Mouse (Mus musculus): Measurements from ENCODE around the gene Eif4g3. TPM values are rescaled to one million over a fixed set of nuclear protein-coding genes. Genes with fewer than 3 reads are reported as not detected.
A peak's percentile ranks its signal among the peaks of the same experiment; 100 is the strongest.

Eif4g3 gene
- polyA plus RNA-seq, 1 experiment = 149 TPM

- DNase-seq (ENCODE audit: extremely low spot score in 1 of 2, low spot score in 1 of 2) = no peak
These were observed 222.9 kb downstream of the Eif4g3 start for GRCm38 (mm10) chr4:138215671-138216199.

DNA sequence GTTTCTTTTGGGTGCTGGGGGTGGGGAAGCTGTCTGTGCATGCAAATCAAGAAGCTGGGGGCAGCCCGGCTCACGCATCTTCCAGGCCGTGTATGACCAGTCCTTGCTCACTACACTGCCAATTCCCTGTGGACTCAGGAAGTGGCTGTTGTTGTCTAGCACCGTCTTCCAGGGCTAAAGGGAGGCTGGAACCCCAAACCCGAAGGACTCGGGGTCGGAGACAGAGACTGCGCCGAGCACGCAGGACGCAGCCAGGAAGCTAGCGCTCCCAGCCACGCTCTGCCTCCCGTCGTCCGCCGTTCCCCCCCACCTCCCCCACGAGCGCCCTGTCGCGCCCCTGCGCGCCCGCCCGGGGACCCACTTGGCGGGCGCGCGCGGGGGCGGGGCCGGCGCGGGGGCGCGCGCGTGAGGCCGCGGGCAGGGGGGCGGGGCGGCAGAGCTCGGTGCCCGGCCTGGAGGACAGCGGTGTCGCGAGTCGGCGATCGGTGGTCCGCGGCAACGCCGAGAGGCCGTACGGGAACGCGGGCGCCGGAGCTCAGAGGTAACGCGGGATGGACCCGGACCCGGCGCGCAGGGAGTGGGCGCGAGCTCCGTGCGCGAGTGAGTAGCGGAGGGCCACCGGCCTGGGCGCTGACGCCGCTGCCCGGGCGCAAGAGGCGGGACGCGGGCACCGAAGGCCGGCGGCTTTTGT lies 223.5 kb downstream of the Eif4g3 start, which contains the start of gene Hp1bp3:
Hp1bp3 (plus strand) TSS at position 97 of the 691 bp plus-strand sequence.
- peak in 1 of 2 experiments; percentile 74 for DNase-seq (ENCODE audit: extremely low spot score in 1 of 2, low spot score in 1 of 2)

- DNase-seq (ENCODE audit: extremely low spot score in 1 of 2, low spot score in 1 of 2) = peak; percentile 97 to 98
These were observed 224.1 kb downstream of the Eif4g3 start for GRCm38 (mm10) chr4:138216891-138217392.

- peak in 1 of 2 experiments; percentile 36 for DNase-seq (ENCODE audit: extremely low spot score in 1 of 2, low spot score in 1 of 2)
These were observed 224.6 kb downstream of the Eif4g3 start for GRCm38 (mm10) chr4:138217441-138217840.

DNA sequence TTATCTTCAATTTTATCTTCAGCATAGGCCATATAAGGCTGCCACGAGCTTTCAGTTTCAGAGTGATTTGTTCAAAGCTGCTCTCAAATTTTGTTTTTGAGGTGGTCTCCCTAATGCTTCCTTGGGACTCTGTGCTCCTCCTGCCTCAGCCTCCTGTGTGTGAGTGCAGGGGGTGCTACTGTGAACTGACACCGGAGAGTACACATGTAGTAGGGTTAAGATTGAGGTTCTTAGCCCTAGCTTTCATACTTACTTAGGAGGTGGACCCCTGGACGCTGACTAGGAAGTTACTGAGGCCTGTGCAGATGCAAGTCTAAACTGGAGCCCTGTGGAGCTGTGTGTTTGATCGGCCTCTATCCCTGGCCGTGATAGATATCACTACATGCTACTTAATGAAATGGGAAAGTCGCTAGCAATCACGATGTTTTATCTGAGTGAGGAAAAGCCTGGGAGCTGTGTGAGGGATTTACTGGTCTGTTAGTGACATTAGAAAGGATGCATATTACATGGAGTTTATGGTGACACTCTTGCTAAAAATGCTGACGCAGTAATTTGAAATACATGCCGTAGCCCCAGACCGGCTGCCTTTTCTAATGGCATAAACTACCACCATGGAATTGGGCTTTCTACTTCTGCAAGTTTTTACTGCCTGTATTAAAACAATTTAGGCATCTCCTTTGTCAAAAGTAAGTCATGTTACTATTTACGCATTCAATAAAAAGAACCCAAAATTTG lies 225.3 kb downstream of the Eif4g3 start:
- no peak for DNase-seq (ENCODE audit: extremely low spot score in 1 of 2, low spot score in 1 of 2)

DNA sequence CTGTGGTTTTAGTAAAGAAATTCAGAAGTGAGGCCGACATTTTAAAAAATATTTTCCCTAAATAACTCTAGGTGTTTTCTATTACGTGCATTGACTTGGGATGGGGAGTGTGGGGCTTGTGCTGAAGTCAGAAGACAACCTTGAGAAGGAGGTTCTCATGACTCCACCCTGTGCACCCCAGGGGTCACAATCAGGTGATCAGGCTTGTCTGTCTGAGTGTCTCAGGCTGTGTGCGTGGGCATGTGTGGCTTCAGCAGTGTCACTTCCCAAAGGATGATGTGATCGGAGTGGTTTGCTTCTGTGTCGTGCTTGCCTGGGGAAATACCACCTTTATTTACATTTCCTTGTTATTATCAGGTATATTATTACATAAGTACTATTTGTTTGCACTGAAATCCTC lies 226.5 kb downstream of the Eif4g3 start:
- no peak for DNase-seq (ENCODE audit: extremely low spot score in 1 of 2, low spot score in 1 of 2)

DNA sequence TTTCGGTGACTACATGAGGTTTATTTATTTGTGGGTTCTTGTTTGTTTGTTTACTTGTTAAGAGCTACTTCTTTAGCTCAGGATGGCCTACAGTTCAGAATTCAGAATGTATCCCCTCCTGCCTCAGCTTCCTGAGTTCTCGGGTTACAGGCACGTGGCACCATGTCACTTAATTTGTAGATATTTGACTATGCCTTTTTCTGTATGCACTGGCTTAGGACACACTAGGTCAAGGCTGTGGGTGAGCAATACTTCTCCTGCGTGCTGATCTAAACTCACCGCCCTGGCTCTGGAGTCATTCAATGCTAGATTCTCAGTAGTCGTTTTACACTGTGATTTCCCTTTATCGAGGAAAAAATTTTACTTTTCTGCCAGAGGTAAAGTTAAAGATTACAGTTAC lies 227.9 kb downstream of the Eif4g3 start:
- no peak for DNase-seq (ENCODE audit: extremely low spot score in 1 of 2, low spot score in 1 of 2)

DNA sequence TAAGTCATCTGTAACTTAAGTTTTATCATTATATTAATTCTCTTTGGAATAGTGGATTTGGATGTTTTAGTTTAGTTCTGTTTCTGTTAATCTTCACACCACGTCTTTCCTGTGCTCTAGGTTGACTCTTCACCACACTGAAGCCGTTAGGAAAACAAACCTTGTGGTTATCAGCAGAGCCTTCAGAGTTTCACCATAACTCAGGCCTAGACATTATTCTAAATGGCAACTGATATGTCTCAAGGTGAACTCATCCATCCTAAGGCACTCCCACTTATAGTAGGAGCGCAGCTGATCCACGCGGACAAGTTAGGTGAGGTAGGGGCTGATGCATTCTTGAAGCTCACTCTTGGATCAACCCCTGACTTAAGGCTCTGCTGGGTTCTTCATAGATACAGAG lies 228.6 kb downstream of the Eif4g3 start:
- no peak for DNase-seq (ENCODE audit: extremely low spot score in 1 of 2, low spot score in 1 of 2)

- no peak for DNase-seq (ENCODE audit: extremely low spot score in 1 of 2, low spot score in 1 of 2)
These were observed 229.6 kb downstream of the Eif4g3 start for GRCm38 (mm10) chr4:138222396-138222795.

DNA sequence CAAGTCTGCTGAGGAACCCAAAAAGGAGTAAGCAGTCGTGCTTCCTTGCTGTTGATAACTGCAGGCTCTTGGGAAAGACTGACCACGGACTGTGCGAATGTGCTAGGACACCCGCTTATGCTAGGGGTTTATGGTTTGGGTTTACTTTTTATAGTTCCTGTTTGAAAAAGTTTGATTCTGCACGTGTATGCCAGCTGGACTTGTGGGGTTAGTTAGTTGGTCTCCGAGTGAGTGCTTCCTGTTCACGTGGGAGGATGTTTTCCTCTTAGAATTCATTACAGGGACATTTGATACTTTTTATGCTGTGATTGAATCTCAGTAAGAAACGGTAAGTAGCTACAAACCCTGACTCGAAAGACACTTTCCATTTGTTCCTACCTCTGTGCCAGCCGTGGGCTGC lies 230.8 kb downstream of the Eif4g3 start:
- no peak for DNase-seq (ENCODE audit: extremely low spot score in 1 of 2, low spot score in 1 of 2)

DNA sequence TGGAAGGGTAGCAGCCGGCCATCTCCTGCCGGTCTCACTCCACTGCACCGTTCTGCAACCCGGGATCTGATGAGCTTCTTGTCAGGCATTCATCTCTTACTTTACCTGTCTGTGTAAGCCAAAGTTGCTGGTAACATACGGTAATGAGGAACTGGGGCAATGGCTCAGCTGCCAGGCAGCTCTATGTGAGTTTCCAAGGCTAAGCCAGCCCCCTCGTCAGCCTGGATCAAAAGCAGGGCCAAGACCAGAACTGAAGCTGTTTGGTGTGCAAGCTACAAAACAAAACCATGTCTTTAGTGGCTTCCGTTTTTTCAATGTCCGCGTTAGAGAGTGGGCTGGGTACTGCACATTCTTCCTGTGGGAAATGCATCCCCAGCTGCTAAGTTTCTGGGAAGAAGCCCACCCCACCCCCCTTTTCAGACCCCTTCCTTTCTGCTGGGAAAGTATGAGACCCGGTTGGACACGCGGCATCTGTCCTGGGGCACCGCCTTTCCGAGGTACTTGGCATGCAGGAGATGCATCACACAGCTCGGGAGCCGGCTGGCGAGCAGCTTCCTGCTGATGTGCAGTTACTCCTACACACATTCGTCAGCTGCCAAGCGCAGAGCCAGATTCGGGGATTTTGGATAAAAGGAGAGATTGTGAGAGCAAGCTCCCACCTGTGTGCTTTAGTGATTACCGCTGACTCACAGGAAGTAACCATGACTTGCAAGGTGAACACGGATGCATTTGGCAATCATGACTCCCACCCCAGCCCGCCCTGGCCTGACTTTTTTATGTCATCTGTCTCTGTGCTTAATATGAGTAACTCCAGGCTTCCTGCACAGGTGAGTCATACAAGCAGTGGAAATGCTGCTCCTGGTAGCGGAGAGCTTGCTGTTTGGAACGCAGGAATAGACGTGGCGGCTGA lies 254.2 kb downstream of the Eif4g3 start:
- peak; percentile 82 to 88 for DNase-seq (ENCODE audit: extremely low spot score in 1 of 2, low spot score in 1 of 2)

- peak; percentile 88 to 95 for DNase-seq (ENCODE audit: extremely low spot score in 1 of 2, low spot score in 1 of 2)
These were observed 257.5 kb downstream of the Eif4g3 start, which contains the start of the genes Sh2d5 and Kif17 for GRCm38 (mm10) chr4:138250088-138250960. TSS of gene Sh2d5 (plus strand) at chr4:138250403. TSS of gene Kif17 (plus strand) at chr4:138250435.

DNA sequence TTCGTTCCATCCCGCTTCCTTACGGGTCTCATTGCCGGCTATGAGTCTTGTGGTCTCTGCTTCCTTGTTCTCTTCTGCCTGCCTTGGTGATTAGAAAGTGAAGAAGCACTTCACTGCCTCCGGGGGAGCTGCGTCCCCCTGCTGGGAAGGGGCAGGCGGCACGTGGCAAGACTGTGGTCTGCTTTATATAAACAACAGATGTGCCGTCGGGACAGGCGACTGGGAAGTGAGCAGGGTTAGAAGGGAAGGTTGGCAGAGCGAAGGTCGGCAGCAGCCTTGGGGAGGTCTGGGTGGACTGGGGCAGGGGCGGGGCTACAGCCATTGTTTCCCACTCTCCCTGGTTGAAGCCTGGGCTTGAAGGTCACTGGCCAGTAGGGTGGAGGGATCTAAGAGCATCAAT lies 259.0 kb downstream of the Eif4g3 start:
- DNase-seq (ENCODE audit: extremely low spot score in 1 of 2, low spot score in 1 of 2) = peak in 1 of 2 experiments; percentile 52

GRCm38 (mm10) chr4:138252231-138252630 lies 259.4 kb downstream of the Eif4g3 start:
- DNase-seq (ENCODE audit: extremely low spot score in 1 of 2, low spot score in 1 of 2) = no peak

DNA sequence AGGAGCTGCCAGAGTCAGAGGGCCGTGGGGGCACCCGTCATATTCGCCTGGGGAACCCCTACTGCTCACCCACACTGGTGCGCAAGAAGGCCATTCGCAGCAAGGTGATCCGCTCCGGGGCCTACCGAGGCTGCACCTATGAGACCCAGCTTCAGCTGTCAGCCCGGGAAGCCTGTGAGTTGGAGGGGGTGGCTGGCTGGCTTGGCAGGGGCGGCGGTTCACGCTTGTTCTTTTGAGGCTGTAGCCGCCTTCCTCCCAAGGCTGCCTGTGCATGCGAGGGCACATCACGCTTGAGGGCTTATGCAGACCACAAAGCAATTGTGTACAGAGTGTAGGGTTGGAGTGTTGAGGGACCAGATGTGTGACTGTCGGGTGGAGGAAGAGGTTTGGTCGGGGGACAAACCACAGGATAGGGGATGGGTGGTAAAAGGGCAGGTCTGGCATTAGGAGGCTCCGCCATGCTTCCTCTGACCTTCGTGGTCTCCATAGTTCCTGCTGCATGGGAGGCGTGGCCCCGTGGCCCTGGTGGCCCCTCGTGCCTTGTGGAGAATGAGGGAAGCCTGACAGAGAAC lies 264.4 kb downstream of the Eif4g3 start:
- DNase-seq (ENCODE audit: extremely low spot score in 1 of 2, low spot score in 1 of 2) = no peak
